Mouse (Mus musculus): Measurements from ENCODE around the gene Irf2bpl. TPM values are rescaled to one million over a fixed set of nuclear protein-coding genes. Genes with fewer than 3 reads are reported as not detected.

Irf2bpl gene
- total and polyA plus RNA-seq, 2 experiments = 6.8 to 10.8 TPM

- Histone ChIP-seq H3K4me3 (ENCODE audit: insufficient read depth, low read depth, low read length) (no peak overlapping the region), H3K4me1 (ENCODE audit: control insufficient read depth, insufficient read depth, low read length) (no peaks in the 10 kb centered on the region), H3K27ac (replicated peaks; ENCODE audit: insufficient read depth, low read depth, low read length) (no peak overlapping the region), H3K9ac (ENCODE audit: low read depth, low read length) (no peak overlapping the region), H3K36me3 (ENCODE audit: control insufficient read depth, insufficient read depth, low read length) (no peaks in the 10 kb centered on the region), H3K27me3 (ENCODE audit: control insufficient read depth, insufficient read depth, low read length) (no peaks in the 10 kb centered on the region), H3K79me2 (ENCODE audit: control insufficient read depth, insufficient read depth, low read length) (no peaks in the 10 kb centered on the region)
- WGBS = 95% methylated on average over 5 of the region's 5 CpGs
- TF ChIP-seq POLR2A (IDR thresholded peaks at IDR 0.05; ENCODE audit: extremely low read depth, insufficient read depth, low read length) (no peak), CTCF (IDR thresholded peaks at IDR 0.05; ENCODE audit: low read depth, low read length) (no peak)
- no peak for DNase-seq (ENCODE audit: extremely low read depth, low read depth, low spot score)
Measured at GRCm38 (mm10) chr12:86864316-86865020, 20.1 kb downstream of the Irf2bpl start.

- DNase-seq (ENCODE audit: extremely low read depth, low read depth, low spot score) = no peak
- WGBS = 58% methylated on average over 10 of the region's 10 CpGs
- Histone ChIP-seq H3K9ac (ENCODE audit: low read depth, low read length) (no peak overlapping the region), H3K27ac (replicated peaks; ENCODE audit: insufficient read depth, low read depth, low read length) (no peak overlapping the region), H3K27me3 (ENCODE audit: control insufficient read depth, insufficient read depth, low read length) (no peaks in the 10 kb centered on the region), H3K4me3 (ENCODE audit: insufficient read depth, low read depth, low read length) (no peak overlapping the region), H3K4me1 (ENCODE audit: control insufficient read depth, insufficient read depth, low read length) (no peaks in the 10 kb centered on the region), H3K79me2 (ENCODE audit: control insufficient read depth, insufficient read depth, low read length) (no peaks in the 10 kb centered on the region), H3K36me3 (ENCODE audit: control insufficient read depth, insufficient read depth, low read length) (no peaks in the 10 kb centered on the region)
- TF ChIP-seq CTCF (IDR thresholded peaks at IDR 0.05; ENCODE audit: low read depth, low read length) = no peak
- TF ChIP-seq POLR2A (IDR thresholded peaks at IDR 0.05; ENCODE audit: extremely low read depth, insufficient read depth, low read length) = no peak
Measured at GRCm38 (mm10) chr12:86859924-86860790, 24.4 kb downstream of the Irf2bpl start.

GRCm38 (mm10) chr12:86858983-86859872, 25.4 kb downstream of the Irf2bpl start:
- Histone ChIP-seq H3K4me1 (ENCODE audit: control insufficient read depth, insufficient read depth, low read length) (no peaks in the 10 kb centered on the region), H3K36me3 (ENCODE audit: control insufficient read depth, insufficient read depth, low read length) (no peaks in the 10 kb centered on the region), H3K9ac (ENCODE audit: low read depth, low read length) (no peak overlapping the region), H3K27ac (replicated peaks; ENCODE audit: insufficient read depth, low read depth, low read length) (no peak overlapping the region), H3K4me3 (ENCODE audit: insufficient read depth, low read depth, low read length) (no peak overlapping the region), H3K79me2 (ENCODE audit: control insufficient read depth, insufficient read depth, low read length) (no peaks in the 10 kb centered on the region), H3K27me3 (ENCODE audit: control insufficient read depth, insufficient read depth, low read length) (no peaks in the 10 kb centered on the region)
- TF ChIP-seq POLR2A (IDR thresholded peaks at IDR 0.05; ENCODE audit: extremely low read depth, insufficient read depth, low read length) = no peak
- TF ChIP-seq CTCF (IDR thresholded peaks at IDR 0.05; ENCODE audit: low read depth, low read length) = no peak
- DNase-seq (ENCODE audit: extremely low read depth, low read depth, low spot score) = no peak
- WGBS = 66% methylated on average over 6 of the region's 6 CpGs

- no peaks in the 10 kb centered on the region for H3K36me3 ChIP-seq (ENCODE audit: control insufficient read depth, insufficient read depth, low read length)
- no peak overlapping the region for H3K27ac ChIP-seq (replicated peaks; ENCODE audit: insufficient read depth, low read depth, low read length)
- no peaks in the 10 kb centered on the region for H3K79me2 ChIP-seq (ENCODE audit: control insufficient read depth, insufficient read depth, low read length)
- no peak for DNase-seq (ENCODE audit: extremely low read depth, low read depth, low spot score)
- WGBS = 98% methylated on average over 4 of the region's 4 CpGs
- no peak overlapping the region for H3K4me3 ChIP-seq (ENCODE audit: insufficient read depth, low read depth, low read length)
- no peak for TF ChIP-seq POLR2A (IDR thresholded peaks at IDR 0.05; ENCODE audit: extremely low read depth, insufficient read depth, low read length)
- no peak for TF ChIP-seq CTCF (IDR thresholded peaks at IDR 0.05; ENCODE audit: low read depth, low read length)
- no peaks in the 10 kb centered on the region for H3K27me3 ChIP-seq (ENCODE audit: control insufficient read depth, insufficient read depth, low read length)
- no peaks in the 10 kb centered on the region for H3K4me1 ChIP-seq (ENCODE audit: control insufficient read depth, insufficient read depth, low read length)
- no peak overlapping the region for H3K9ac ChIP-seq (ENCODE audit: low read depth, low read length)
Measured at GRCm38 (mm10) chr12:86858498-86858897, 26.1 kb downstream of the Irf2bpl start.

GRCm38 (mm10) chr12:86857290-86857689, 27.3 kb downstream of the Irf2bpl start:
- Histone ChIP-seq H3K27ac (replicated peaks; ENCODE audit: insufficient read depth, low read depth, low read length) (no peak overlapping the region), H3K36me3 (ENCODE audit: control insufficient read depth, insufficient read depth, low read length) (no peaks in the 10 kb centered on the region), H3K9ac (ENCODE audit: low read depth, low read length) (no peak overlapping the region), H3K4me3 (ENCODE audit: insufficient read depth, low read depth, low read length) (no peak overlapping the region), H3K79me2 (ENCODE audit: control insufficient read depth, insufficient read depth, low read length) (no peaks in the 10 kb centered on the region), H3K27me3 (ENCODE audit: control insufficient read depth, insufficient read depth, low read length) (no peaks in the 10 kb centered on the region), H3K4me1 (ENCODE audit: control insufficient read depth, insufficient read depth, low read length) (no peaks in the 10 kb centered on the region)
- 79% methylated on average over 8 of the region's 8 CpGs for WGBS
- DNase-seq (ENCODE audit: extremely low read depth, low read depth, low spot score) = no peak
- TF ChIP-seq POLR2A (IDR thresholded peaks at IDR 0.05; ENCODE audit: extremely low read depth, insufficient read depth, low read length) (no peak), CTCF (IDR thresholded peaks at IDR 0.05; ENCODE audit: low read depth, low read length) (no peak)
